Mouse (Mus musculus): Measurements from ENCODE around the gene Fcmr.

GRCm38 (mm10) chr1:130832230-130833149, 33.0 kb upstream of the Fcmr start:
- TF ChIP-seq CTCF (IDR thresholded peaks at IDR 0.05; ENCODE audit: extremely low read depth, insufficient read length, insufficient replicate concordance, low read depth, low read length) (no peak), POLR2A (IDR thresholded peaks at IDR 0.05; ENCODE audit: low read depth, low read length) (no peak)
